Mouse (Mus musculus) WW6 (cell line): ENCODE results near the gene Ephb1.

Experiments used
- DNase-seq: peaks from one replicate; pipeline ENCODE4 v3.0.0-alpha.2; 2013; ENCODE audit warnings: low read depth, low spot score

Ephb1 gene

DNA sequence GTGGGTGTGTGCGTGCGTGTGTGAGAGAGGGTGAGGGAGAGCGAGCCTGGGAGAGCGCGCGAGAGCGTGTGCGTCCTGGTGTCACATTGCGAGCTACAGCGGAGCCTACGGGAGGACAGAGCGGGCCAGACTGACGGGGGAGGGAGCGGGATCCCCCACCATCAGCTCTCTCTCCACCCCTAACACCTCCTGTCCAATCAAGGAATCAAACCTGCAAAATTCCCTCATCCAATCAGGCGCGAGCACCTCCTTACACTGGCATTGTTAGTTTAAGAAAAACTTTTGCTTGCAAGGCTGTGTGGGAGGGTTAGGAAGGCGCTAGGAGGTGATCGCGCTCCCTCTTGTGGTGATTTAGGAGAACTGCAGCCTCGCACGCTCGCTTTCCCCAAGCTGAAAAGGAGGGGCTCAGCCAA lies at the start of gene Ephb1:
Gene Ephb1 (minus strand): TSS at position 133 of the 413 bp plus-strand sequence.
- DNase-seq, result peak; percentile 78

DNA sequence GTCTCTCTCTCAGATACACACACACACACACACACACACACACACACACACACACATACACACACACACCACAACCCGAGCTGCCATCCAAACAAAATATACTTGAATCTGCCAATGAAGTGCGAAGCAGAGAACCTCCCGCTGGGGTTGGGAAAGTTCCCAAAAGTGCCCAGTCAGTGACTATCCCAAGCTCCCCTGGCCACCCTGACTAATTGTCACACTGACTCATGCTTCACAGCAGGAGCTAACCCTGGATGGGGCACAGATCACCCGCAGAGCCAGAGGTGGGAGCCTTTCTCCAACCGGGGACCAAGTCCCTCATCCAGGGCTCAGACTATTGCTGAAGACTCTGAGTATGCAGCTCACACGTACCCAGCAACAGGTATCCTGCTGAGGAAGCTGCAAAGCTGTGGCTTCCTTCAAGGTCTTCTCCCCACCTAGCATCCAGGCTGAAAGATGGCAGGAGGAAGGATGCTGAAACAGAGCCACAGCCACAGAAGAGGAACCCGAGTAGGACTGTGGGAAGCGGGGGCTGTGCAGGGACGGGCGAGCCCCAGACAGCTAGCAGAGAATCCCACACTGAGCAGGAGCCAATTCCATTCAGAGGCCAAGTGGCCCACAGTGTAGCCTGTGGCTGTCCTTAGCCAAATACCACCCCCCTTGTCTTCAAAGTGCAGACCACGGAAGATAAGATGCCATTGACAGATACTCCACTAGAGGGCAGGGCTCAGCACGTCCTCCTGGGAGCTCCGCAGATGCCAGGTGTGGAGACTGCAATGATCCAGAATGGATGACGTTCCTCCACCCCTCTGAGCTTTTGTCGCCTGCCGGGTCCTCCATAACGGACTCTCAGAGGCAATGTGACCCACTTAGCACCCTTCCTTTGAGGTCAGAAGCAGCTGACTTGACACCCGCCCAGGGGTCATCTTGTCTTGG lies 48.9 kb upstream of the Ephb1 start:
- DNase-seq, result peak; percentile 13

DNA sequence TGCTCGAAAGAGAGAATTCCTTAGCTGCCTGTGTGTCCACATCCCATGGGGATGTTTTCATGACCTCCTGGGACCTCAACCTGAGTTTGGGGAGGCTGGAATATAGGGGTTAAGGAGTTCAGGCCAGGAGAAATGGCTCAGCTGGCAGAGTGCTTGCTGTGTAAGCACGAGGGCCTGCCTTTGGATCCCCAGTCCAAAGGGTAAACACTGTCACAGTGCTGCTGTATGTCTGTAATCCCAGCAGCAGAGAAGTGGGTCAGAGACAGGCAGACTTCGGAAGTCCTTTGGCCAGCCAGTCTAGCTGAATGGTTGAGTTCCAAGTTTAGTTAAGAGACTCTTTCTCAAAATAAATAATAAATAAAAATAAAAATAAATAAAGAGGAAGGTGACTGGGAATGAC lies 48.2 kb upstream of the Ephb1 start:
- DNase-seq, result no peak

DNA sequence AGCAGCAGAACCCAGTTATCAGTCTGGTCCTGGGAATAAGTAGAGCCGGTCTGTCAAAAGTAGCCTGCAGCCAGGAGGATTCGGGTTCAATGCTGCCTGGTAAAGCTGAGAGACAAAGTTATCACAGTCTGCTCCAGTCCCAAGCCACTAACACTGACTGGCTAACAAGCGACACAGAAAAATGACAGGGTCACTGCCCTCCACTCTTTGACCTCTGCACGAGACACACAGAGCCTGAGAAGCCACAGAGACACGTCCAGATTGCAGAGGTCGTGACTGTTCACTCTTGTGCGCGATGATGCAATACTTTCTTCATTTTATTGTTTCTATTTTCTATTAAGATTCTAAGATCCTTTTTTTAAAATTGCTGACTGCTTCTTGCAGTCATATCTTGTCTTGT lies 33.8 kb upstream of the Ephb1 start:
- no peak for DNase-seq

DNA sequence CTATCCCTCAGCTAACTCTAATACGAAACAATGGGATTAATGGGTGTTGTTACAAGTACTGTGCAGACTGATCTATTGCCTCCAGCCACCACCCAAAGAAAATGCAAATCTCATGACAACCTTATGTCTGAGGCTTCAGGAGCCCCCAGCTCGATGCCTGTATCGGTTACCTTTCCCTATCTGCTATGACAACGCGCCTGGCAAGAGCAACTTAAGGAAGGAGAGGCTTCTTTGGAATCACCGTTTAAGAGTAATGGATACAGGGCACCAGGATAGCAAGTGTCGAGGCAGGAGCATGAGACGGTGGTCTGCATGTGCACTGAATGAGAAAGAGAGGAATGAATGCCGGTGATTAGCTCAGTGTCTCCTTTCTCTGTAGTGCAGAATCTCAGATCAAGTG lies 32.3 kb upstream of the Ephb1 start:
- DNase-seq, result no peak

DNA sequence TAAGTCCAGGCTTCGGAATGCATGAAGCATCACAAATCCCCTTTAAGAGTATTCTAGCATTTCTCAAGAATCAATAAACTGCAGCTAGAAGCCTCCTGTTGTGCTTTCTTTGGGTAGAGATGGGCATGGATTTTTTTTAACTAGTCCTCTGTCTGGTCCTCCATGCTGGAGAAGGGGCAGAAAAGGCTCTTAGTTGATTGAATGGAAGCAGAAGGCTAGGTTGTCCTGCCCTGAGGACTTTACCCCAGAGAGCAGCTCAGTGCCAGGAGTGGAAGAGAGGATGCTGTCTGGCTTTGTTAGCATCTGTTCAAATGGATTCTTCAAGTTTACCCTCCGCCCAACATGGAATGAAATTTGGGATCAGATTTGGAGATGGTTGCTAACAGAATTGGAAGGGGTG lies 25.7 kb upstream of the Ephb1 start:
- DNase-seq, result no peak

DNA sequence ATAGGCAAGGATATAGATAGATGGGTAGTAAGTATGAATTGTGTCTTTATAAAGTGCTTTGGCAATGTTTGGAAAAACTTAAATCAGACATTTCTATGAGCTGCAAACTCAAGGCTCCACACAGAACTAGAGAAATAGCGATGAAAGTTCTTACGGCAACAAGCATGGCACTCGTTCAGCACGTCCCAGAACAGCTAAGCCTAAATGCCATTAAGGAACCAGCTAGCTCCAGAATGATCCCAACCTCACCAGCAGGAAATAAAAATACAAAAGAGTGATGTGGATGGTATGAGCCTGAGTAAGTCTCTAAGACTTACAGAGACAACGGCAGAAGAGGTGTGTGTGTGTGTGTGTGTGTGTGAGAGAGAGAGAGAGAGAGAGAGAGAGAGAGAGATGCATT lies 20.2 kb upstream of the Ephb1 start:
- no peak for DNase-seq

DNA sequence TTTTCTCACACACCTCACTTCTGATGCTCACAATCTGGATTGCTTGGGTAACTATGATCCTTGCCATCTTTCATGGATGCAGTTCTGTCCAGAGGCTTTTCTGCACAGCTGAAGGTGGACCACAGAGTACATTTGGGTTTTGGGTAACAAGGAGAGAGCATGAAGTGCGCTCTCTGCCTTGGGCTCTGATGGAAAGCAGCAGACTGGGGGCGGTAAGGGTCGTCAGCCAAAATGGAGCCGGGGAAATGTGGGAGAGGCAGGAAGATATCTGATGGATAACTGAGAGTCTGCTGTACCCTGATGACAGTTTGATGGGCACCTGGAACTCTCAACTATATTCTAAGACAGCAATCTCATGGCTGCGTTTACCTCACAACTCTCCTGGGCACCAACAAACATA lies 19.4 kb upstream of the Ephb1 start:
- no peak for DNase-seq

DNA sequence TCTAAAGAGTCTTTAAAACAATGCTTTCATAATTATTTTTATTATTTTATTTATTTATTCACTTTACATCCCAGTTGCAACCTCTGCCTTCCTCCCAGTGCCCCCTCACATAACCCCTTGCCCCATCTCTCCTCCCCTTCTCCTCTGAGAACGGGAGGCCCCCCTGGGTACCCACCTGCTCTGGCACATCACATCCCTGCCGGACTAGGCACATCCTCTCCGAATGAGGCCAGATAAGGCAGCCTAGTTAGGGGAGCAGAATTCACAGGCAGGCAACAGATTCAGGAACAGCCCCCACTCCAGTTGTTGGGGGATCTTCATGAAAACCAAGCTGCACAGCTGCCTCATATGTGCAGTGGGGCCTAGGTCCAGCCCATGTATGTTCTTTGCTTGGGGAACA lies 17.4 kb upstream of the Ephb1 start:
- no peak for DNase-seq

DNA sequence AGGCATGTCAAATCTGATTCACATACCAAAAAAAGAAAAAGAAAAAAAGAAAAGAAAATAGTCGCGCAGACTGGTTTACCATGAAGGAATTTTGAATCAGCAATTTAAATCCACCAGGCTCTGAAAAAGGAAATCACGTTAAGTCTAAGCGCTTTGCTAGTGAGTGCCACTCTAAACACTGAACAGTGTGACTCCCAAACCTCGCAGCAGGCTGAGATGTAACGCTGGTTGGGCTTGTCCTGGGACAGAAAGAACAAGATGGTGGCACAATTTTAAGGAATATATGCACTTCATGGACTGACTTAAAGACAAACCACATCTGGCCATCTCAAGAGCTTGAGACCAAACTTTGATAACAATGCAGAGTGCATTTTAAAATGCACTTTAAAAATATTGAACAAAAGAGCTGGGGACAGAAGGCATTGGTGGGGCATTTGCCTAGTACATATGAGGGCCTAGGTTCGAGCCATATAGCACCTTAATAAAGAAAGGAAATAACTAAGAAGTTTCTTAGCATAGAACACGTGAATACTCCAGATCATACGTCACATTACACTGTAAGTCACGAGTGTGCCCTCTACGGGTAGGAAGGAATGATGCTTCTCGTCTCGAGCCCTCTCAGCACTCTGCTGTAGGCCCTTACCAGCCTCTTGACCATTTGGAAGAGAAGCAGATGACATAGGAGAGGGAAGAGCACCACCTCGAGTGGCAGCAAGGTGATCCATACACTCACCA lies 16.7 kb upstream of the Ephb1 start:
- DNase-seq, result no peak

DNA sequence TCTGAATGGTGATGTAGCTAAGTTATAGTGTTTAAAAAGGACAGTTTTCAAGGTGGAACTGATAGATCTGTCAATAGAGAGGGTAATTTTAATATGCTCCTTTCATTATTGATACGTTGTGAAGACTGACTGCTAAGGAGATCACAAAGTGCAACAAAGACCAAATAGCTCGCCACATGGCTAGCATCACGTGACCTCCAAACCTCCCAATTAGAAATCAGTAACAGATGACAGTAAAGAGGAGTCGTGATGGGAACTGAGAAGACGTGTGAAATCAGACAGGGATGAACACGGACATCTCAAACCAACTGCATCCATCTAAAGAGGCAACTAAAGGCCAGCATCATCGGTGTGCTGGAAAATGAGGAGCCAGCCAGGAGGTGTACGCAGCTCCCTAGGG lies 15.6 kb upstream of the Ephb1 start:
- no peak for DNase-seq

DNA sequence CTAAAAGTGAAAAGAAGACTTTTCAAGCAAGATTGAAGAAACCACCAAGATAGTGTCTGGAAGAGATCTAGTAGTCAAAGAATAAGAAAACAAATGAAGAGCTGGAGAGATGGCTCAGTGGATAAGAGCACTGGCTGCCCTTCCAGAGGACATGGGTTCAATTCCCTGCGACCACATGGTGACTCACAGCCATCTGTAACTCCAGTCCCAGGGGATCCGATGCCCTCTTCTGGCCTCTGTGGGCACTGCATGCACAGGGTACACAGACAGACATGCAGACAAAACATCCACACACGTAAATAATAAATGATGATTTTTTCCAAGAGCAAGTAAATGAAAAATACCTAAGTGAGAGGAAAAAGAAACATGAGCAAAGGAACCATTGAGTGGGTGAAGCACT lies 14.6 kb upstream of the Ephb1 start:
- DNase-seq, result no peak

DNA sequence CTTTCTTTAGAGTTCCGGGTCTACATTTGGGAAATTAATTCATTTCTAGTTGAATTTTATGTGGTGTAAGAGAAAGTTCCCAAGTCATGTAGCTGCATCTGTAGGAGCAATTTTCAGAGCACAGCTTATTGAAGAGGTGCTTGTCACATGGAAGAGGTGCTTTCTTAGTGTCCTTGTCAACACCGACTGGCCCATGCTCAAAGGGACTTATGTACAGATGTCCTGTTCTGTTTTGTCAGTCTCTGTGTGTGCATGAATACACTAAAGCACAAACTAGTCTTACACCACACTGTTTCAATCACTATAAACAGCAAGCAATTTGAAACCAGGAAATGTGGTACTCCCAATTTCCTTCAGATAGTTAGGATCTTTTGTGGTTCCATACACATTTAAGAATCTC lies 13.3 kb upstream of the Ephb1 start:
- DNase-seq, result no peak

DNA sequence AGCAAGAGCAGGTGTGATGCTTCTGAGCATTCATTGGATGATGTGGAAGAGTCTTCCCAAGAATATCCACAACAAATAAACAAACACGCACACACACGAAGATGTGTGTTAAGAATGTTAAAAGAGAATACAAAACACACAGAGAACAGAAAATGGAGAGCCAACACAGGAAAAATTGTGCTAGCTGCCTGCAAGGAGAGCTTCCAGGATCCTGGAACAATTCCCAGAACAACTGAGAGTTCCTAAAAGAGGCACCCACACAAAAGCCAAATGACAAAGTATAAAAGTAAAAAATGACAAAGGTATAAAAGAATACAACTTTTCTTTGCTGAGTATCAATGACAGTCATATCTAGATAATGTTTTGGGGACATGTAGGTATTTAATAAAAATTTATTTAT lies 11.0 kb upstream of the Ephb1 start:
- DNase-seq, result no peak

DNA sequence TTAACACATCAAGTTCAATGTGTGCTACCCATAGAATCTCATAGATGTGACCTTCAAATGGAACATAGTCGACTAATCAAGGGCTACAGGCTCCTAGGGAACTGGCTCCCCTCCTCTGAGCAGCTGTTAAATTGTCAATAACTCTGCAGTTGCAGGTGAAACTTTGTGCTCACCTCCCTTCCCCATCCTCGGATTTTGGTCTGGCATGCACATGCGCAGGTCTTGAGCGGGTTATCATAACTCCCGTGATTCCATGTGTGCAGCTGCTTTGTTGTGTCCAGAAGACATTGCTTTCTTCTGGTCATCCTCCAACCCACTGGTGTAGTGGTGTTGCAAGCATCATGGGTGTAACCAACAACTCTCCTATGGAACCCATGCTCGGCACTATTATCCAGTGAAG lies 4.8 kb upstream of the Ephb1 start:
- no peak for DNase-seq

DNA sequence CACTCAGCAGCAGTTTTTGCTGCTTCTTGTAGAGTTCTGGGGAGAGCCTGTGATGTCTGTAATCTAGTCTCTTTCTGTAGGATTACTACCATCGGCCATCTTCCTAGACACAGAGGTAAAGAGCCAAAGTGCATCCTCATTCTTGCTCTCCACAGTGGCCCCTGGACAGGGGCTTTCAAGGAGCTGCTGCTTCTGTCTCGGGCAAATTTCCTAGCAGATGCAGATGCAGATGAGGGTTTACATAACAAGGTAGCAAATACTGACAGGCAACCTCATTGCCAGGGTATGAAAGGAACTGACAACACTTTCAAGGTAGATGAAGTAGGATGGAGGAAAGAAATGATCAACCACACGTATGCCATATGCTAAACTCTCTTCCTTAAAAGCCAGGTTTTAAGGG lies 4.2 kb upstream of the Ephb1 start:
- DNase-seq, result no peak

DNA sequence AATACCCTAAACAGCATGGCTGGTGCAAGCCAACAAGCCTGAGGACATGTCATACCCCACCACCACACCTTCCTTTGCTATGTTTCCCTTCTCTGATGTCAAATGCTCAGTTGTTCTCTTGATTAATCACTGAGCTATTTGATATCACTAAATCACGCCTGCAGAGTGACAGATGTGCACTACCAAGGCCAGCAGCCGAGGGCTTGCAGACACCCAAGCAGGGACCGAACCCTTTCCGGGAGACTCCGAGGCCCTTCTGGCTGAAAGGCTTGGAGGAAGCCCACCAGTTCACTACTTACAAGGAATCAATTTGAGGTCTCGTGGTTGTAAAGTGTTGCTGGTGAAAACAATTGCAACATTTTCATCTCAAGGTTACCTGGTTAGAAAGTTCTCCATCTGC lies 3.5 kb upstream of the Ephb1 start:
- DNase-seq, result no peak

DNA sequence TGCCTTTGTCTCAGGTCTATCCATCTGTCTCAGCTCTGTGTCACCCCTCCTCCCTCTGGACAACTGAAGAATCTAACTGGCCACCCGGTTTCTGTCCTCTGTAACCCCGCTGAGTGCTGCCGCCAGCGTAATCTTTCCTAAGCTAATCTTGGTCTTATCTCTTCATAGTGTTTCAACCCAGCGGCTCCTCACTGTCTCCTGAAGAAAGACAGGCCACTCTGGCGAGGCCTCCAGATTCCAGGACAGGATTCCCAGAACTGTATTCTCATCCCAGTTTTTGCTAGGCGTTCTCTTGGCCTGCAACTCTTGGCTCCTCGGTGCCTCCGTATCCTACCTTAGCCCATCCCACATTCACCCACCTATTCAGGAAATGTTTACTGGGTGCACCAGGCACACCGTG lies 2.0 kb upstream of the Ephb1 start:
- no peak for DNase-seq

DNA sequence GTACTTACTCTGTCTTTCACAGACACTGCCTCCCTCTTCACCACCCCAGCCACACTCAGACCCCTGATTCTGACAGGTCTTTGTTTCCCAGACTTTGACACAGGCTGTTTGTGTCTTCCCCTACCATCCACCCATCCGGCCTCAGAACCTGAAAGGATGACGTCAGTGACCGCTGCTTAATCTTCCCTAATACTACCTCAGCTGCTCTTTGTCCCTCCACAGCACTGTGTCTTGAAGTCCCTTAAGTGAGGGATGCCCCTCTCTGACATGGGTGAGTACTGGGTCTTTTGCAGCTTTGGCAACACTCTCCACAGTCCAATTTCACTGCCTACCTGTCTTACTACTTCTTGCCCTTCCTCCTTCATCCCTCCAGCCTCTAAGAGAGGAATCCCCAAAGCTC lies 1.2 kb upstream of the Ephb1 start:
- DNase-seq, result no peak

DNA sequence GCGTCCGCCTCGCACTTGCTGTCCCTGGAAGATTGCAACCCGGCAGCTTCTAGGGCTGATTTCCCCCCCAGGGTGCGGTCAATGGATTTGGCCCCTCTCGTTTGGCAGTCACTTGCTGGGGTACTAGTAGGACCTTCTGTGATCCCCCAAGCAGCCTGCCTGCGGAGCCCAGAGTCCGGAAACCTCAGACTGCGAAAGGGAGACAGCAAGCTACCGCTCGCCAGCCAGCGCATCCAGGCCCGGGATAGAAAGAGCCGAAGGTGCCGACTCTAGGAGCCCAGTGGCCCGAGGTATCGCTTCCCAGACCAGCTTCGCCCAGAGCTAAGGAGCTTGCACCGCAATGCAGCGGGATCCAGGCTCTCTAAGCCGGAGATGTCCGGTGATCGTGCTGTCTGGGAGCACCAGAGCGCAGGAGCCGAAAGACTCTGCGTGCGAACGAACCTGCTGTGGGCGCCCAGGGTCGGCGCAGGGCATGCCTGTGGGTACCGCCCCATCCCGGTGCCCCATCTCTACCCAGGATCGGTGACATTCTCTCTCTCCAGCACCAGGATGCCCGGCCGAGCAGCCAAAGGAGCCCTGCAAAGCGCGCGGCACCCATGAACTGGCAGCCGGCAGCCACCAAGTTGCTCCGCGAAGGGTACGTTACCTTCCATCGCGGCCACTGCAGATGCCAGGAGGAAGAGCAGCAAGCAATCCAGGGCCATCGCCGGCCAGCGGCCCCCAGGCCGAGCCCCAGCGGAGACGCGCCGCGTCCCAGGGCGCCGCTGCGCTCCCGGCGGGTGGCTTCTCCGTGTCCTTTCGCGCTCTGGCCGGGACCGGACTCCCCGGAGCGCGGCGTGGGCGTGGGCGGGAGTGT lies 629 bp downstream of the Ephb1 start:
- DNase-seq, result no peak

DNA sequence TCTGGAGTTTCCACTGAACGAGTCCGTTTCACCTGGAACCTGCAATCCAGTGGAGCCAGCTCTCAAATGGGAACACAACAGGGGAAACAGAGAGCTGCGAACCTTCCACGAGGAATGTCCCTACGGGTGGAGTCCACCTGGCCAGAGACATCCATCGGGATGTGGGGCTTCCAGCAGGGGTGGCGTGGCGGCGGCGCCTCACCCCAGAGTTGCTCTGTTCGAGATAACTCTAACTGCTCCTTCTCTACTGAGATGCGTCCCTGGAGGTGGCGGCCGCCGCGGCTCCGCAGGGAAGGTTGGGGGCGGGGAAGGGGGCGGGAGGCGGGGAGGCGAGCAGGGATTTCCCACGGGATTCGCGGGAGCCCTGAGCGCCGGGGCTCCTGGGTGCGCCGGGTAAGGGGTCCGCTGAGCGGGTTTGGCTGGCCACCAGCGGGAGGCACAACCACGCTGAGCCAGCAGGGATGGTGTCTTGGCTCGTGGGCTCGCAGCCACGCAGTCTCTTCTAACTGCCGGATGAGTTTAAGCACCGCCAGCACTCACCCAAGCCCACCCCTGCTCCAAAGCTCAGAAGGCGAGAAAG lies 1.3 kb downstream of the Ephb1 start:
- no peak for DNase-seq
